In genomic region chr4:119036582-119036981, GRCm38 (mm10) we compare ENCODE assay signal across 17 mouse cellular contexts.
DNase-seq lines count a peak whose midpoint lies in the region; ATAC-seq and TF ChIP-seq lines count a peak whose summit lies in the region.
"Had no signal": no experiment of that assay in that cellular context is flagged by ENCODE, and none has a peak within 500 bp of the region (broad histone marks: within the 10 kb centered on the region; RNA-seq: fewer than 3 reads in every experiment).

No protein-coding gene starts in this region.

- H3K4me3 ChIP-seq in heart, embryonic 11.5 days (ENCODE audit: low read depth, low read length), result no peak overlapping the region
- no peak overlapping the region; the same call in 1 of the 2 replicates for H3K4me3 ChIP-seq in G1E (ENCODE audit: low read depth, low read length)
- H3K4me3 ChIP-seq in liver, embryonic 16.5 days (ENCODE audit: low read depth, low read length), result peak overlapping the region; percentile 26
- H3K4me3 ChIP-seq in midbrain, embryonic 11.5 days (ENCODE audit: low read depth, low read length), result no peak overlapping the region
- H3K4me3 ChIP-seq: neural tube, embryonic 13.5 days had no signal

- 38% methylated on average over 5 of the region's 5 CpGs for WGBS in heart, embryonic 11.5 days (ENCODE audit: insufficient replicate concordance)
- WGBS in liver, embryonic 16.5 days (ENCODE audit: insufficient replicate concordance), result 16% methylated on average over 5 of the region's 5 CpGs
- WGBS in midbrain, embryonic 11.5 days, result 89% methylated on average over 5 of the region's 5 CpGs

- DNase-seq in heart, adult 9 months (ENCODE audit: low spot score in 2 of 2), result no peak
- peak; percentile 73 for DNase-seq in G1E (ENCODE audit: low spot score)
- DNase-seq in layer of hippocampus, adult 9-11 months, result no peak
- DNase-seq in midbrain, embryonic 11.5 days (ENCODE audit: low spot score, missing footprints), result no peak
- no peak for DNase-seq in thymus, postnatal 0 days (ENCODE audit: low spot score)
- DNase-seq: adrenal gland, adult 2 months; cerebellum, postnatal 10 days; gastrocnemius, postnatal 14 days; kidney, postnatal 25 days; lung, adult 18-20 months; right cerebral cortex, postnatal 4 days; thymus, postnatal 36 days had no signal

- no peak overlapping the region; the same call in 1 of the 2 replicates for H3K9ac ChIP-seq in heart, embryonic 11.5 days (ENCODE audit: low read depth, low read length)
- peak overlapping the region; percentile 71 for H3K9ac ChIP-seq in liver, embryonic 16.5 days (ENCODE audit: low read depth, low read length)
- H3K9ac ChIP-seq in midbrain, embryonic 11.5 days (ENCODE audit: low read length), result no peak overlapping the region
- H3K9ac ChIP-seq: neural tube, embryonic 13.5 days had no signal

- no peaks in the 10 kb centered on the region for H3K27me3 ChIP-seq in heart, embryonic 11.5 days (ENCODE audit: control insufficient read depth, insufficient read depth, low read length)
- H3K27me3 ChIP-seq in G1E (ENCODE audit: insufficient read depth, low read length), result peaks cover 33% of the 10 kb centered on the region
- H3K27me3 ChIP-seq in liver, embryonic 16.5 days (ENCODE audit: control insufficient read depth, insufficient read depth, low read depth, low read length), result no peaks in the 10 kb centered on the region
- no peaks in the 10 kb centered on the region for H3K27me3 ChIP-seq in midbrain, embryonic 11.5 days (ENCODE audit: control insufficient read depth, insufficient read depth, low read length)
- H3K27me3 ChIP-seq: neural tube, embryonic 13.5 days had no signal

- no peaks in the 10 kb centered on the region for H3K9me3 ChIP-seq in heart, embryonic 11.5 days (replicated peaks; ENCODE audit: control insufficient read depth, low read length)
- no peaks in the 10 kb centered on the region for H3K9me3 ChIP-seq in G1E (replicated peaks)
- no peaks in the 10 kb centered on the region for H3K9me3 ChIP-seq in liver, embryonic 16.5 days (replicated peaks; ENCODE audit: control insufficient read depth, low read length)
- H3K9me3 ChIP-seq in midbrain, embryonic 11.5 days (ENCODE audit: control insufficient read depth, low read length), result no peaks in the 10 kb centered on the region
- H3K9me3 ChIP-seq: neural tube, embryonic 13.5 days had no signal

- H3K4me1 ChIP-seq in heart, embryonic 11.5 days (ENCODE audit: control insufficient read depth, insufficient read depth, low read length), result peaks cover 6% of the 10 kb centered on the region
- peaks cover 69% of the 10 kb centered on the region for H3K4me1 ChIP-seq in G1E (ENCODE audit: insufficient read depth, low read depth, low read length)
- H3K4me1 ChIP-seq in liver, embryonic 16.5 days (ENCODE audit: control insufficient read depth, low read depth, low read length), result peaks cover 74% of the 10 kb centered on the region
- H3K4me1 ChIP-seq in midbrain, embryonic 11.5 days (ENCODE audit: control insufficient read depth, insufficient read depth, low read length), result no peaks in the 10 kb centered on the region
- H3K4me1 ChIP-seq: neural tube, embryonic 13.5 days had no signal

- peak; percentile 79 for ATAC-seq in heart, embryonic 11.5 days (replicated peaks; ENCODE audit: insufficient number of reproducible peaks, low FRiP score, low TSS enrichment)
- ATAC-seq in G1E (ENCODE audit: extremely low read depth, insufficient number of reproducible peaks, low FRiP score, poor library complexity, severe bottlenecking), result peak; percentile 81
- ATAC-seq in erythroblast, adult 5-6 weeks (replicated peaks; ENCODE audit: low FRiP score, poor library complexity, severe bottlenecking), result 0 out of 2 replicates have a peak, but pooled peaks have one; percentile 29
- ATAC-seq in liver, embryonic 16.5 days (ENCODE audit: low read depth), result peak; percentile 93
- ATAC-seq in midbrain, embryonic 11.5 days (ENCODE audit: low FRiP score), result no peak

- H3K4me2 ChIP-seq in heart, embryonic 11.5 days, result no peak overlapping the region; the same call in 1 of the 2 replicates
- H3K4me2 ChIP-seq in liver, embryonic 16.5 days (ENCODE audit: low read depth, low read length), result peak overlapping the region; percentile 48
- H3K4me2 ChIP-seq in midbrain, embryonic 11.5 days, result no peak overlapping the region
- H3K4me2 ChIP-seq: neural tube, embryonic 13.5 days had no signal

- no peak for TF ChIP-seq CTCF in G1E (IDR thresholded peaks at IDR 0.05; ENCODE audit: low read depth, low read length)

- H3K36me3 ChIP-seq in heart, embryonic 11.5 days (ENCODE audit: control insufficient read depth, insufficient read depth, low read length), result no peaks in the 10 kb centered on the region
- H3K36me3 ChIP-seq in G1E (replicated peaks), result no peaks in the 10 kb centered on the region
- H3K36me3 ChIP-seq in liver, embryonic 16.5 days (ENCODE audit: control insufficient read depth, insufficient read depth), result no peaks in the 10 kb centered on the region
- H3K36me3 ChIP-seq in midbrain, embryonic 11.5 days (ENCODE audit: control insufficient read depth, insufficient read depth, low read length), result no peaks in the 10 kb centered on the region
- H3K36me3 ChIP-seq: neural tube, embryonic 13.5 days had no signal

- H3K27ac ChIP-seq in heart, embryonic 11.5 days (ENCODE audit: low read depth, low read length), result peak overlapping the region; percentile 71
- peak overlapping the region; percentile 100 for H3K27ac ChIP-seq in liver, embryonic 16.5 days (ENCODE audit: low read length)
- H3K27ac ChIP-seq in midbrain, embryonic 11.5 days (ENCODE audit: low read depth, low read length), result no peak overlapping the region
- H3K27ac ChIP-seq: macrophage; neural tube, embryonic 13.5 days had no signal
